Mouse (Mus musculus) heart, postnatal 14 days (tissue): ENCODE measurements around the gene Ptges2. TPM values are rescaled to one million over a fixed set of nuclear protein-coding genes. Genes with fewer than 3 reads are reported as not detected.
"Not testable (repeated sequence)": the region's sequence is repeated elsewhere in the genome, so short reads cannot be mapped to it uniquely, and the experiment has no call there.

Experiments used
- DNase-seq, 2 experiments: peaks; one replicate each; pipeline ENCODE4 v3.0.0; 2021 to 2022
- intact Hi-C: fragments of 180-260 bp; cut with DNase I; formaldehyde crosslinking; loops from one replicate; pipeline ENCODE4 v1.15.1; 2025
- long read RNA-seq, 2 experiments: library from polyadenylated mRNA; stranded (forward); transcript quantifications; one replicate each; pipeline ENCODE4 v2.0.0; 2021
- total RNA-seq, 2 experiments: library from RNA; stranded (reverse); gene quantifications; 2 replicates each; pipeline ENCODE4 v1.2.3; 2021

Ptges2 gene
- 10 to 100 TPM; 65.0 to 75.7 TPM for total RNA-seq
- long read RNA-seq, experiment 1, full-length matches to known transcripts: 161 of 182 reads
- long read RNA-seq, experiment 1, partial matches to known transcripts: 5 of 182 reads
- long read RNA-seq, experiment 1, other reads (novel, unspliced or antisense): 16 of 182 reads
- long read RNA-seq, experiment 2, full-length matches to known transcripts: 151 of 167 reads
- long read RNA-seq, experiment 2, partial matches to known transcripts: 9 of 167 reads
- long read RNA-seq, experiment 2, other reads (novel, unspliced or antisense): 7 of 167 reads

DNA sequence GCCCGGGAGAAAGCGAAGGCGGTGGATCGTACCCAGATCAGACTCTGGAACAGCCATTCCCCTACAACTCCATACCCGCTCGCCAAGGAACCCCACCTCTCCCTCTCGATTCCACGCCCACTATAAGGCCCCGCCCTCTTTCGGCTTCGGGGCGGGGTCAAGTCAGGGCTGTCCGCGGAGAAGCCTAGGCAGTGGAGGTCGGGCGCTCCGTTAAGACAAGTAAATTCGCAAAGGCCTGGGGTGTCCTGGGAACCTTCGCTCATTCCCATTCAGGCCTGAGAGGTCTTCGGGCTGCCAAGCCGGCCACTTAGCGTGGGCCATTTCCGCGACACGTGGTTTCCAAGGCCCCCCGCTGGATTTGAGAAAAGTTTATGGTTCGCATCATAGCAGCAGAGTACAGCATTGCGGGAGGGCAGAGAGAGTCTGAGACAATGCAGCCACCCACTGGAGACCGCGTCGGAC, at the start of gene Ptges2:
Gene Ptges2 (plus strand): TSS at position 413 of the 462 bp plus-strand sequence.
- intact Hi-C loops: loop anchor here (2.0 kb wide), 1 partner anchor 43 kb away; the partner anchor contains the start of genes Ciz1 and Dnm1
- DNase-seq: peak; percentile 92 to 95

DNA sequence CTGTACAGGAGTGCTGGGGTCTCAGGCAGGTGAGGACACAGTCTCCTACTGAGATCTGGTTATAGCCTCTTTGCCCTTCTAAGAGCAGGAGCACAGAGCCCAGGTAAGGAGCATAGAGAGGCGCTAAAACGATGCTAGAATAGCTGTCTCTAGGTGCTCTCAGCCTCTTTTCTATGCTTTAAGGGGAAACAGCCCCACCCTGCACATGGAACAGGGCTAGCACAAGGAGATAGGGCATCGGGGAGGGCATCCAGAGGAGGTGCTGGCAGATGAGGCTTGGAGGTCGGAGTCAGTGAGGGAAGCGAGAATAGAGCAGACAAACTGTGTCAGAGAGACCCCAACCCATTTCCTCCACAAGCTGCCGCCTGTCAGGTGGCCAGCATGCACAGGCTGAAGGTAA, 48.7 kb upstream of the Ptges2 start:
- DNase-seq: no peak
- intact Hi-C loops: no loop called here

DNA sequence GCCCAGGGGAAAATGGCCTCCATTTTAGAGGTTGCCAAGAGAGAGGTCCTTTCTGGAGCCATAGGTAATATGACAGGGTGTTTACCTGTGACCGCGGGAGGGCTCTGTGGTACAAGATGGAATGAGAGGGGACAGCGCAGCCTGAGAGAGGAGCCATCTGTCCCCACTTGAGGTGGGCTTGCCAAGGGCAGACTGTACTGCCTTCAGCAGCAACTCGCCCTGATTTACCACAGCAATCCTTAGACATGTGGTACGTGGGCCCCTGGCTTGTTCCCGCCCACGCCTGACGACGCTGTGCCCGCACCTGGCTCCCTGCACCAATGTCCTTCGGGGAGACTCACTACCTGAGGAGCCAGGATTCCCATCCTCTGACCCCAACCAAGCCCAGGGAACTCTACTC, 47.4 kb upstream of the Ptges2 start:
- no peak for DNase-seq
- intact Hi-C loops: no loop called here

DNA sequence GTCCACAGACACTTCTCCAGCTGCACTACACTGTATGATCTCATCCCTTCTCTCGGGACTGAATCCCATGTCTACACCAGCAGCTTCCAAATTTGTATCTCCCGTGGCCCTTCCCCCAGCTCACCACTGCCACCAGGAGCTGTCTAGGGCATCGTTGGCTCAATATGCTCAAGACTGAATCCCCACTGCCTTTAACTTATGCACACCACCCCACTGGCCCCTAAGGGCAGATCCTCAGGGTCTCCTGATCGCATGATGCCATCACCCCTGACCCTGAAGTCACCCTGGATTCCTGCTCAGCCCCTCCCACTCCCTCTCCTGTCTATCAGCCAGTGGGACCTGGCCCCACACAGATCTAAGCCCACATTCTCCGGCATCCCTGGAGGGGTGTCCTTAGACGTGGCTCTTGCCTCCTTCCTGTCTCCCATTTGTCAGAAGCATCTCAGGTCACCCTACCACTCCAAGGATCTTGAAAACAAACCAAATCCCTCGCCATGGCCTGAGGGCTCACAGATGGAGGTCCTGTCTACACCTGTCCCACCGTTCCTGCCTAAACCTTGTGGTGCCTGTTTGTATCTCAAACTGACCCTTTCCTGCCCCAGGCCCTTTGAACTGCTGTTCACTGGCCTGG, 46.0 kb upstream of the Ptges2 start:
- intact Hi-C loops: loop anchor here (10.0 kb wide), 1 partner anchor 45 kb away; no protein-coding TSS in a partner anchor

DNA sequence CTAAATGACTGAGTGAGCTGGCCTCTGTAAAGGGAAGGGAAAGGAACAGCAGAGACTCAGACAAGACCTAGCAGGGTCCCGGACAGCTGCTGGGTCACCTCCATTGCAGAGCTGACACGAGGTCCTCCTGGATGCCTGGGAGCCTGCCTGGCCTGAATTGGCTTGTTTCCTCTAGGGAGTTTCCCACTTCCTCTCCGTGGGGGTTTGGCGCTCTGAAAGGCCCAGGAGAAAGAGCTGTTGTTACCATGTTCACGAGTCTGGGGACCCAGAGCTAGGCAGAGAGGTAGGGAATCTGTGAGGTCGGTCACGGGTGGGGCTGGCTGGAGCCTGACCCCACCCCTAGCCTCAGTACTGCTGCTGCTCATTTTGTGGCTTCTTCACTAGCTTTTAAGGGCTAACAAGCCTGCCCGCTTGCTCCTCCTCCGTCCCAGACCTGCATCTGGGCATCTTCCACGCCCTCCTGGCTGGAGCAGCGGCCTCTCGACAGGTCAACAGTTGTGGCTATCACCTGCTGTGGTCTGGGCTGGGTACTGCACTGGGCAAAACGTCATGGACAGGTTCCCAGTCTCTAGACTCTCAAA, 45.1 kb upstream of the Ptges2 start:
- intact Hi-C loops: loop anchor here (10.0 kb wide), 1 partner anchor 46 kb away; no protein-coding TSS in a partner anchor
- peak in 1 of 2 experiments; percentile 22 for DNase-seq

More for the DNA sequence above, 46.0 kb upstream of the Ptges2 start:
- DNase-seq: no peak

DNA sequence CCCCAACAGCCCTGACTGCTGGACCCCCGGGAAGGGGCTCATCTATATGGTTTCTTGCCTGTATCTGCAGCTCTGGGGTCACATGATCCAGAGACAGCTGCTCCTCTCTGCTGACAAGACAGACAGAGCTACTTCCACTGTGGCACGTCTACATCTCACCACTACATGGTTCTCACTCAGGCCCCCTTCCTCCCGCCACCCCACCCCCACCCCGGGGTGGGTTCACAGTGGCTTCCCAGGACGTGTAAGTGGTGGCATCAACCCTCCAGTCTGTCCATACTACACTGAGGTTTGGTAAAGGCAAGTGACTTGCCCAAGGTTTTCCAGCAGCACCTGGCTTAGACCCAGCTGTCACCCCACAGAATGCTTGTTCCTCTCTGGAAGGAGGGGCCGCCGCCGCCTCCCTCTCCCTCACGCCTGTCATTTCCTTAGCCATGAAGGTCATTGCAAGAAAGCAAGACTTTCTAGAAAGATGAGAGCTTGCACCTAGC, 44.2 kb upstream of the Ptges2 start:
- DNase-seq: no peak
- intact Hi-C loops: loop anchor here (10.0 kb wide), 1 partner anchor 47 kb away; no protein-coding TSS in a partner anchor

DNA sequence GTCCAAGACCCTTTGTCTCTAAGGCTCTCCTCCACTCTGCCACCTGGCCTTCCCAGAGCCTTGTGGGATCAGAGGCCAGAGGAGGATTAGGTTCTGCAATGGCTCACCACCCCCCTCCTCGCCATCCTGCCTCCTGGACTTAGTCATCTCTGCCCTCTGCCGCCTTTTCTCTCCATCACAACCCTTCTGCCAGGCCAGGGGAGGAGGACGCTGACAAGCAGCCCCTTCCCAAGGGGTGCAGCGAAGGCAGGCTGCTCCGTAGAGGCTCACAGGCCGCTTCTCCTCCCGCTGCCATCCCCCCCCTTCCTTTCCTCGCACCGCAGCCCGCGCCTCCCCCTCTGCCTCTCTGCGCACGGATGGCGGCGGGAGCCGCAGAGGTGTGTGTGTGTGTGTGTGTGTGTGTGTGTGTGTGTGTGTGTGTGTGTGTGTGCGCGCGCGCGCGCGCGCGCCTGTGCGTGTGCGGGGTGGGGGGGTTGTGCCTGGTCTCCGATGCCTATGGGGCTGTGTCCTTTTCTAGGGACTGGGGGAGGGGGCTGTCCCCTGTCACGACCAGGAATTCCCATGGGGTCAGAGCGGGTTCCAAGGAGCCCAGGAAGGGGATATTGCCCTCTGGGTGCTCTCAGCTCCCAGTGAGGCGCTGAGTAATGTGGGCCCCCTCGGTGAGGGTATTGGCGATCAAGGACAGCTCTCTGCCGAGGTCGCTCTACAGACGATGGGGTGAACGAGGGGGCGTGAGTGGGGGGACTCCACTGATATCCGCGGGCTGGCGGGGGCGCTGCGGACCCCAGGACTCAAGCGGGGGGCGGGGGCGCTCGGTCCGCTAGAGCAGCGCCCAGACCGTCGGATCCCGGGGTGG, 43.3 kb upstream of the Ptges2 start, which contains the start of gene Ciz1:
Gene Ciz1 (plus strand): TSS at position 177 of the 856 bp plus-strand sequence.
- intact Hi-C loops: loop anchor here (2.0 to 10.0 kb wide), 2 partner anchors 42 to 48 kb away; partner anchors contain the start of gene Ptges2
- DNase-seq: peak in 1 of 2 experiments; percentile 22

DNA sequence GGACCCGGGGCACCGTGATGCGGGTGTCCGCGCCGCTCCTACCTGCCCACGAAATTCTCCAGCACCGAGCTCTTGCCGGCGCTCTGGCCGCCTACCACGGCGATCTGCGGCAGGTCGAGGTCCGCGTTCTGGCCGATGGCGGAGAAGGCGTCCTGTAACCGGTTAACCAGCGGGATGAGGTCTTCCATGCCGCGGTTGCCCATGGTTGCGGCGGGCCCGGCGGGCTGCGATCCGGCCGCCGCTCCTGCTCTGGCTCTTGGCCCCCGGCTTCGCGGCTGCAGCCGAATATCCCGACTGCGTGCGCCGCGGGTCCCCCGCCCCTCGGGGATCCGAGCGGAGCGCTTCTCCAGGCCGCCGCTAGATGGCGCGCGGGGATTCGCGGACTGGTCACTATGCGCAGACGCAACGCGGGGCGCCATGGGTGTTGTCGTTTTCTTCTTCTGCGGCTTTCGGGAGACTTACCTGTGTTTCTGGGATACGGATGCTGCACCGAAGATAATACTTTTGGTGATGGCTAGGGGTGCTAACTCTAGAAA, 42.6 kb upstream of the Ptges2 start, which contains the start of gene Dnm1:
Gene Dnm1 (minus strand): TSS at position 332 of the 536 bp plus-strand sequence.
- intact Hi-C loops: loop anchor here (2.0 to 10.0 kb wide), 2 partner anchors 42 to 48 kb away; partner anchors contain the start of gene Ptges2
- DNase-seq: peak; percentile 96 to 98

DNA sequence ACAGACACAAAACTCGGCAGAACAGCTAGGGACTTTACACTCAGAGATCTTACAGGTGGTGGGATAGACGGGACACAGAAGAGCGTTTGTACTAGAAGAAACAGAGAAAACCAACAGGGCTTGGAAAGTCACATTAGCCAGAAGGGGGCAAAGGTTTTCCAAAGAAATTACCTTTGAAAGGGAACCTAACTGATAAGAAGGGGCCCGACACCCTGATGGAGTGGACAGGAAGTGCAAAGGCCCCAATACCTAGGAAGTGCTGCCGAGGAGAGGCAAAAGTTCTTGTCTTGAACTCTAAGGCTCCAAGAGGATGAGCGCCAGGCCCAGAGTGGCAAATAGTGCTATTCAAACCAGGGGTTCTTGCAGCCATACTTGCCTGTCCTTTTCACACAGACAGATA, 41.9 kb upstream of the Ptges2 start:
- intact Hi-C loops: loop anchor here (2.0 to 10.0 kb wide), 2 partner anchors 41 to 49 kb away; partner anchors contain the start of gene Ptges2

DNA sequence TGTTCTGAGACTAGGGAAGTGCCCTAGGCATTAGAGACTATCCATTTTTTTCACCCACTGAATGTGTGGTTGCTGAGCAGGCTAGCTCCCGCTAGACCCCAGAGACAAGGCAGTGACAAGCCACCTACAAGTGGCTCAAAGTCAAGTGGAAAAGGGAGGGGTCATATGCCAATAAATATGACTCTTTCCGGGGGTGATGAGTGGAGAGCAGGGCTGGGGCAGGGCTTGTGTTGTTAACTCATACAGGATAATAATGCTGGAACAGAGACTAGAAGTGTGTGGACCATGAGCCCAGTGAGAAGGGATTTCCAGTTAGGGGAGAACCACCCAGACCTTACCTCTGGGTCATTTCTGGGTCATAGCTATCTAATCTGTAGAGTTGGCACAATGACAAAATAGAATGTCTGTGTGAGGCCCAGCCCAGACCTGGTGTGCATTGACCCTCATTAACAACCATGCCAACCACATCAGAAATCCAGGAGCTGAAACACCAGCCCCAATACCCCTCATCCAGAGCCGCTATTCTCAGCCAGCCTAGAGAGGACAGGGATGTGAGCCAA, 41.3 kb upstream of the Ptges2 start:
- DNase-seq: no peak
- intact Hi-C loops: loop anchor here (10.0 kb wide), 1 partner anchor 50 kb away; no protein-coding TSS in a partner anchor

More for the DNA sequence above, 41.9 kb upstream of the Ptges2 start:
- DNase-seq: no peak

DNA sequence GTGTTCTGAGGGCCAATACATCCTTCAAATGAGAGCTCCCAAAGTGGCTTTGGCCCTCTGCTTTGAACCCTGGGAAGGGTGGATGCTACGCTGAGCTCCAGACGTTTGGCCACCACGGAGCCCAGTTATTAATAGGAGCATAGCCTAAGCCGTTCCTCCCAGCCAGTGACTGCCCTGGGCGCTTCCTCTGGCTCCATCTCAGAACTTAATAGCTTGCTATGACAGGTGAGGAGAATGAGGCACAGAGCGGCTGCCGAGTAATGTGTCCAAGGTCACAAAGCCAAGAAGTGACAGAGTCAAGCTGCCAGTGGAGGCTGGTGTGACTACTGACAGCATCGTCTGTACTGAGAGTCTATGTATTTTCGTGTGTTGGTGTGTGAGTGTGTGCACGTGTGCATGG, 39.5 kb upstream of the Ptges2 start:
- intact Hi-C loops: loop anchor here (10.0 kb wide), 1 partner anchor 51 kb away; no protein-coding TSS in a partner anchor
- no peak for DNase-seq

DNA sequence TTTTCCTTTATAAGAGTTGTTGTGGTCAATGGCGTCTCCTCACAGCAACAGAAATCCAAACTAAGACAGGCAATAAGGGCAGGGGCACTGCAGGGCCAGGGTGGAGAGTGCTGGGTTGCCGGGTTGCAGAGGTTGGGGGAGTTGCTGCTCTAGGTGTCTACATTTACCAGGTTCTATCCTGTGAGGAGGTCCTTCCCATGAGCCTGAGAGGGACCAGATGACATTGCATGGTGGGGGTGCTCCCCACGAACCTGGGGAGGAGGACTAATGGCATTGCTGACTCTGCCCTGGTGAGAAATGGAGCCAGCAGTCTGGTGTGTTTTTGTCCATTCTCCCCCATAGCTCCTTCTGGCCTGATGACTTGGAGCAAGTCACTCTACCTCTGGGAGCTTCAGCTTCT, 38.0 kb upstream of the Ptges2 start:
- no peak for DNase-seq
- intact Hi-C loops: loop anchor here (10.0 kb wide), 1 partner anchor 53 kb away; no protein-coding TSS in a partner anchor

DNA sequence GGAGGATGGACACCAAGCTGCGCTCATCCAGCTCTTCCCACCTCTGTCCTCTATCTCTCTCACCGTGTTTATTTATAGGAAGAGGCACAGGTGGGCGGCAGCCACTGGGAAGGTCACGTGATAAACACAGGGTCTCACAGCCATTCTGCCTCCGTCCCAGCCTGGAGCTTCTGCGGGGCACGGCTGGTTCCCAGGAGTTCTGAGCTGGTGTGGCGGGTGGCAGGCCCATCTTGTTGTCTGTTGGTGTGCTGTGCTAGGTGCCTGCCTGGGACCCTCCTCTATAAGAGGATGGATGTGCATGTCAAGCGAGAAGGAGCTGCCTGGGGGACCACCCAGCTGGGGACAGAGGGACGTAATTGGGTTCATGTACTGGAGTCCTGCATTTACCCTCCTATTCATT, 37.3 kb upstream of the Ptges2 start:
- no peak for DNase-seq
- intact Hi-C loops: loop anchor here (10.0 kb wide), 1 partner anchor 54 kb away; no protein-coding TSS in a partner anchor

DNA sequence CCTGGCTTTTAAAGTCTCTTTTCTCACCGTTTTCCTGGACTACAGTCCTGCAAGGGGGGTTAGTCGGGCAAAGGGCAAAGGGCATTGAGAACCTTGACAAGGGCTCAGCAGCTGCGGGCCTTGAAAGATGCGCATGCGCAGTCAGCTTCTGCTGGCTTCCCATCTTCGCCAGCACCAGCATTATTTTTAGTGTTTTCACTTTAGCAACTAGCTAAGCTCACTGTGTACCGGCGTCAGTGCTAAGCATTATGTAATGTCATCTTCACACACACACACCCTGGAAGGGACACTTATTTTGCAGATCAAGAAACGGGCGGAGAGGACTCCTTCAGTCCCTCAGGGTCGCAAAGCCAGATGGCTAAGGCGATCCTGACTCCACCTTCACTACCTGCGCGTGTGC, 35.0 kb upstream of the Ptges2 start:
- peak; percentile 76 for DNase-seq
- intact Hi-C loops: no loop called here

DNA sequence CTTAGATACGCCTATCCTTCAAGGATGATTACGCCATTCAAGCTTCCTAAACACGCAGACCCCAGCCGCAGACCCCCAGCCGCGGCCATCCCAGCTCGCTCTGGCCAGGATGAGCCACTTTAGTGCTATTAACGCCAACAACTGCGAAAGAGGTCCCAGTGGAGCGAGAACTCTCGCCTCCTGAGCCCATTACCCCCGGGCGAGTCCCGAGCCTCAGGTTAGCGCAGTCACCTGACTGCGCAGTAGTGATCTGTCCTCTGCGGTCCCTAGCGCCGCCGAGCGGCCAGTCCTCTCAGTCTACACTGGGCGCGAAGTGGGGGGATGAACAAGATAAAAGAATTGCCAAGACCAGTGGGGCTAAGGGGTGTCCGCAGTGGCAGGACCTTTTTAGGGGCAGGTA, 34.3 kb upstream of the Ptges2 start:
- peak; percentile 64 to 70 for DNase-seq
- intact Hi-C loops: no loop called here

DNA sequence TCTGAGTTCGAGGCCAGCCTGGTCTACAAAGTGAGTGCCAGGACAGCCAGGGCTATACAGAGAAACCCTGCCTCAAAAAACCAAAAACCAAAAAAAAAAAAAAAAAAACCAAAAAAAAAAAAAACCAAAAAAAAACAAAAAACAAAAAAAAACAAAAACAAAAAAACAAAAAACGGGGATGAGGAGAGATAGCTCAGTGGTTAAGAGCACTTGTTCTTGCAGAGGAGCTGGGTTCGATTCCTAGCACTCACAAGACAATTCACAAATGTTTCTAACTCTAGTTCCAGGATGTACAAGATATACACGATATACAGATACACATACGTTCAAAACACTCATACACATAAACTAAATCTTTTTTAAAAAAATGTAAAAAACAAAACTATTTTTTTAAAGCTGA, 33.4 kb upstream of the Ptges2 start:
- DNase-seq, intact Hi-C loops: not testable (repeated sequence)

DNA sequence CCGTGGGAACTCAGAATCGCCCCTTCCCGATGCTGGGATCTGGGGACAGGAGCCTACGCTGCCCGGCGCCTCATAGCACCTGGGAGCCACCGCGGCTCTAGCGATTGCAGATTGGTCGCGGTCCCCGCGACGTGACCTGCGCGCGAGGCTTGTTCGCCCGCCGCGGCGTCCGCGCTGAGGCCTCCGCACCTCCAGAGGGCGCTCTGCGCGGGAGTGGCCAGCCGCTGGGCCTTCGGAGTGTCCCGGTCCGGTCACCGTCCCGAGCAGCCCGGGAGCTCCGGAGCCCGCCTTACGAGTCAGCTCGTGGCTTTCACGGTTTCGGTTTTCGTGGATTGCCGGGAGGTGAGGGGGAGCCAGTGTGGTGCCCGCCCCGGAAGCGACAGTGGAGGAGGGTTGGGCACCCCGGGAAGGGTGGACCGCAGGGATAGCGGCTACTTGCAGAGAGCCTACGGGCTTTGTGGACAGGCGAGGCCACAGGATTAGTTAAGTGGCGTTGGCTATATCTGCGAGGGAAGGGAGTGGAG, 32.8 kb upstream of the Ptges2 start:
- intact Hi-C loops: no loop called here

DNA sequence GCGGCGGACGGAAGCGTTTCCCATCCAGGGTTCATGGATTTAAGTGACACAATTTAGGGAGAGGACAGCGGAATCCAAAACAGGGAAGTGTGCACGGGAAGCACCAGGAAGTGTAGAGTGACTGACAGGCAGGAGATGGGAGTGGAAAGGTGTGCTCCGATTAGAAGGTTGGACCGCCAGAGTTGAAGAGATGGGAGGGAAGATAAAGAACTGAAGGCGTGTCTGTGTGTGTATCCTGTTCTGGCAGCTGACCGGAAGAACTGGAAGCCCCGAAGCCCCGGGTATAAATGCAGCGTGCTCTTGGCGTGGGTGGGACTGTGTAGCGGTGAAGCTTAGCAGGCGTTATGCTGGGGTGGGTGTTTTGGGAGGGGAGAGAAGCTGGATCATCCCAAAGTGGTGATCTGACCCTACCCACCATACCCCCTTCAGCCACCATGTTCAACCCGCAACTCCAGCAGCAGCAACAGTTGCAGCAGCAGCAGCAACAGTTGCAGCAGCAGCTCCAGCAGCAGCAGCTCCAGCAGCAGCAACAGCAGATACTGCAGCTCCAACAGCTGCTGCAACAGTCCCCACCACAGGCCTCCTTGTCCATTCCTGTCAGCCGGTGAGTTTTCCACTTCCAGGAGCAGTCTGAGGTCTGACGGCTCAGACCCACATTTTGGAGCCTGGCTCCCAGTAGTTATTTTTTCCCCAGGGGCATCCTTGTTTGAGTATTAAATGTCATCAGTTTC, 32.2 kb upstream of the Ptges2 start:
- intact Hi-C loops: no loop called here
- peak in 1 of 2 experiments; percentile 30 for DNase-seq

More for the DNA sequence above, 32.8 kb upstream of the Ptges2 start:
- peak; percentile 96 to 98 for DNase-seq
